Mouse (Mus musculus): ENCODE measurements at regions not wholly inside any gene's neighbourhood (a gene's known extent, or its start where the extent isn't known, plus 50 kb on each side); places are given as distances from the start of the nearest gene placed in this dataset.
A peak's percentile ranks its signal among the peaks of the same experiment; 100 is the strongest.

DNA sequence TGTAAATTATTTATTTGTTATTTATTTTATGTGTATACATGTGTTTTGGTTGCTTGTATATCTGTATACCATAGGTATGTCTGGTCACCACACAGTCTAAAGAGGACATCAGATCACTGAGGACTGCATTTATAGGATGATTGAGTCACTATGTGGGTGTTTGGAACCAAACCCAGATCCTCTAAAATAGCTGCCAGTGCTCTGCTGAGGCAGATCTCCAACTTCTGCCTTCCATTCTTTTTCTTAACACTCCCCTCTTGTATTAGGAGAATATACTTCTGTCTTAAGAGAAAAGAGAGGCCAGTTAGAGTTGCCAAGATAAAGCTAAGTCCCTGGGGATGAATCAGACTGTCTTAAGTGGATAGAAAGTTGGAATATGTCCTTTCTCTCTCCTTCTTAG, 424.2 kb downstream of the Cntn6 start:
- DNase-seq (ENCODE audit: low spot score in 2 of 2): no peak

DNA sequence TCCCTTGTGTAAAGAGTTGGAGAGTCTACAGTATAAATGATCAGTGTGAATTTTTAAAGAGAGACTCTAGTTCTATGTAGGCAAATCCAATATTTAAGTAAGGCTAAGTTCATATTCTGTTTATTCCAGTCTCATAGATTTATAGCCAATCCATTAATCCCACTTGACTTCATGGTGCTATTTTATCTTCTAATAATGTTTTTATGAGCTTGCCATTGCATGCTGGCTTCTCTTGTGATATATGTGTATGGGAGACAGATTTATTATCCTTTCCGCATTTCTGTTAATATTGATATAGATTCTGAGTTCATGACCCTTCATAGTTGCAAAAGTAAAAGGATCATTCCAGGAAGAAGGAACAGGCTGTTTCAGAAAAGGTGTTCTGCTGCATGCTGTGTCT, 430.0 kb downstream of the Cntn6 start:
- no peak for DNase-seq (ENCODE audit: low spot score in 2 of 2)

DNA sequence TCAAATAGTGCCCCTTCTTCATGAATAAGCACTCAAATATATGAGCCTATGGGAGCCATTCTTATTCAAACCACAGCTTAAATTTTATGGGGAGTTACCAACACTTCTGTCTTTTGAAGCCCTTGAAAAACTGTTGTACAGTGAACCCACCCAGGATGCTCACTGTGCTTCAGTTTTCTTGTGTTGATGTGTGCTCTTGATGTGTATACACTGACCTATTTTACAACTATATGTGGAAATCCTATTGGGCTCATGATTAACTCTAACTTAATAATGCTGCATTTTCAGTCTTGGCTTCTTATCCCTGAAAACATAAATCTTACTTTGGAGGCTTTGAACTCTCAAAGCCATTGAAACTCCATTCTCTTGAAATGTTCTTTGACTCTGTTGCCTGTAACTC, 433.5 kb downstream of the Cntn6 start:
- DNase-seq (ENCODE audit: low spot score in 2 of 2): no peak

DNA sequence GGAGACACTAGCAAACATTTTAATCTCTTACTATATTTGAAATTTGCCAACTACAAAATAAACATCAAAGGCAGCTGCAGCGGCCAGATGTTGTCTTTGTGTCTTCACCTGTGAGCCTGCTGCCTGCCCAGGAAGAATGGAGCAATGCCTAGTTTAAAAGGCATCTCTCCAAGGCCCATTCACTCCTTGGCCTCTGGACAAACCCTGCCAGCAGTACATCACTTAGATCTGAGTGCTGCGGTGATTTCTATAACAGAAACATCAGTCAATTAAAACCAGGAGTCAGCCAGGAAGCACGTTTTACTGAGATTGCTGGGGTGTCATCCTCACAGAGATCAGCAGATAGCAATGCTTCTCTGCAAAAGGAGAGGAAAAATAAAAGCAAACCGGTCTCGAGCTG, 437.7 kb downstream of the Cntn6 start:
- no peak for DNase-seq (ENCODE audit: low spot score in 2 of 2)

DNA sequence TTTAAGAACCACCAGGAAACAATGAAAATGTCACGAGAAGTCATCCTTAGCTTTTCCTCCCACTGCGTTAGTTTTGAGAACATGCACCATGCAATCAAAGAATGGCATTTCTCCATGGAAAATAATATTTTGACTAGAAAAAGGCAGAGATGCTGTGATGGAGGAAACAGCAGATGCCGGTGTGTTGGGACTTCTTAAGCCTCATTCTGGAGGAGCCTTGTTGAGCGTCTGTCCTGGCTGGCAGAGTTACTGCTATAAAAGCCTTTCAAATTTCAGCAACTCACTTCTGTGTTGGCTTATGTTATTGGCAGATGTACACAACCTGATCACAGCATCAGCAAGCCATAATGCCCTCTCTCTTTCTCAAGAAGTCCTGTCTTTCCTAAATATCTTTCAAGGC, 439.6 kb downstream of the Cntn6 start:
- no peak for DNase-seq (ENCODE audit: low spot score in 2 of 2)

DNA sequence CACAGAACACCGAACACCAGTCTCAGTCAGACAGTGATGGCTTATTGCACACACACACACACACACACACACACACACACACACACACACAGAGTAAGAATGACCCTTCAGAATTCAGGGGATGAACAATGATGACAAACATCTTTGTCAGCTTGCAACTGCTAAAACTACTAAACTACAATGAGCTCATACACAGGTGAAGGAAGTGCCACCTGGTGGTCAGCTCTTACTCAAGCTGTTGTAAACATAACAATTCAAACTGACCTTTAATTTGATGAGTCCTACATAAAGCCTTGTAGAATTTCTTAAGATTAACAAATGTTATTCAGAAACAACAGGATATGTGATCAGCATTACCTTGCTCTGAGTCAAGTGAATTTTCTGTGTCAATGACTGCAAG, 446.5 kb downstream of the Cntn6 start:
- no peak for DNase-seq (ENCODE audit: low spot score in 2 of 2)

DNA sequence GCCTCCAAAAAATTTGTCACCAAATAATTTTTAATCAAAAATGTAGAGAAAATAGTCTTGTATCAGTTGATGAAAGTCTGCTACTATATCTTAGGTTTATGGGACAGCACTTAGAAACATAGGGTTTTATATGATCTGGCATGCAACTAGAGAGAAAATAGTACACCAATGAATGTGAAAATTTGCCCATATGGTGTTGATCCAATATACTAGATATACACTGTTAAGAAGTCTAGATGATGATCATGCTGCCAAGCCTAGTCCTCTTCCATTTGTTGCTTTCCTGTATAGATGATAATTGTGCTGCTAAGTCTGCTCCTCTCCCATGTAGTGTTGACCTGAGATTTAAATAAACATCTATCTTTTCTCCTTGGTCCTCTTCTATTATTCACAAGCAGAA, 481.9 kb downstream of the Cntn6 start:
- DNase-seq (ENCODE audit: low spot score in 2 of 2): no peak

DNA sequence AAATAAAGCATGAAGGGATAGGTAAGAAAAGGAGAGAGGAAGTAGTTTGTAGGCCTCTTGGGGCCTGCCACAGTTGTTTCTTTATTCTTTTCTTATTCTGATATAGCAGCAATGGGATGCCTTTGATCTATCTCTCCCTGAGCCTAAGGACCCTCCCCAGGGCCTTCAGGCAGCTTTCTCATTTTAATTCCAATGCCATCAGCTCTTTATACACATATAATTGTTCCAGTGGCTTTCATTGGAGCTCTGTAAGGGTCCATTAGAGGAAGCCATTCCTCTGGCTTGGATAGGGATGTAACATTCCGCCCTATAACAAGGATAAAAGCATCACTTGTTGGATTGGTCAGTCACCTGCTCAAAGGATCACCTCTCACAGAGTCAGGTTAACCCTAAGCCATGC, 491.6 kb downstream of the Cntn6 start:
- DNase-seq (ENCODE audit: low spot score in 2 of 2): no peak

DNA sequence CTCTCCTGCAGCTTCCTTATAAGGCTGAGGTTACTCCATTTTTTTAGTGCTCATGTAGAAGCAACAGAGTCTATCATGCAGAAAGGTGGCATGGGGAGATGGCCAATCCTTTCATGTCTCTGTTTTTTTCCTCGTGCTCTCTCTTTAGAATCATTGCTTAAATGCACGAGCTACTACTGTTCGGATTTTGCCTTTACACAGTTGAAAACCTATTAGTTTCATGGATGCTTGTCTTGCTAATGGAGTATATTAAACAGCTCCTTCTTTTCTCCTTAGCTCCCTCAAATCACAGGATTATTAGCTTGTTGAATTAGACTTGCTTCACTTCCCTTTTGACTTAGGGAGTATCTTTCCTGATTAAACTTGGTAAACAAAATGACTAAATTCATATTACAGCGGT, 497.3 kb downstream of the Cntn6 start:
- DNase-seq (ENCODE audit: low spot score in 2 of 2): no peak

DNA sequence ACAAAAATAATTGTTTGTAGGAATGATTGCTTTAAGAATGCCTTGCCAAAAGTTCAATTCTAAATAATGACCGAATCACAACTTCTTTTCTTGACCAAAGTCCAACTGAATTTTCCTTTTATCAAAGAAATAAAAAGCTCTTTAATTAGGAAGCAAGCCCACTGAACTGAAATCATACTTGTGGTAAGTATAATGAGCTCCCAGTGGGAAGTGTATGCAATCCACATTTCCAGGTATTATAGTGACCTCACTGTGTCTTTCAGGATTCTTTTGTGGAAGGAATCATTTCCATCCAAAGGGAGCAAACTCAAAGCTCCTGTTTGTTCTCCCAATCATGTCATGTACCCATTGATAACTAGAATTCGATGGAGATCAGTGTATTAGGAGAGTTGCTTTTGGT, 497.8 kb downstream of the Cntn6 start:
- no peak for DNase-seq (ENCODE audit: low spot score in 2 of 2)

DNA sequence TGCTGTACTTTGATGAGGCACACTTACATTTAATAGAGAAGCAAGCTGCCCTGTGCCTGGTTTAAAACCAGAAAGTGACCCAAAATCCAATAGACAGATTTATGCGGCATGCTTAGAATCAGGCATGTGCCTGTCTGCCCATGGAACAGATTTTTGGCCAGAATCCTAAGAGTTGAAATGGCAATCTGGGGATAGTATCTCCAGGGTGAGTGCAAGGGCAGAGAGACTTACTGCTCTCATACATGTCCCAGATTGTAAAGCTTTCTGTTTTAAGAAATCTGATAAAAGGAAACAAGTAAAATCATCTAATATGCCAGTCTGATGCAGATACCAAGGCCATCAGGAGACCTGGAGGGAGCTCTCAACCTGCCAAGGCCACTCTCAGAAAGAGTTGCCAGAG, 507.0 kb downstream of the Cntn6 start:
- DNase-seq (ENCODE audit: low spot score in 2 of 2): no peak

DNA sequence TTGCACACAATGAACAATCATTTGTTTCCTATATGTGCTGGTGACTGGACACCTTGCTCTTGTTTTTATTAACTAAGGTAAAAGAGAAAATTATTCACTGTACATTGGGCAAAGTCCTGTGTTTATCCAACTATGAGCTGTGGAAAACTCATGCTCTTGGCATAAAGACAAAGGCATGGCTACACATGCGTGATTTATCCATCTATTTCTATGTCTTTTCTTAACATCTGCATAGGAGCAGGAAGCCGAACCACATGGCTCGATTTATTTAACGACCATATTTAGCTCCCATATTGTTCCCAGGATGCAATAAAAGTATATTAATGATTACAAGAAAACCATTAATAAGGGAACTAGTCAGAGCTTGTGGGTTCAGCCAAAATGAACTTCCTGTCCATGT, 528.1 kb downstream of the Cntn6 start:
- no peak for DNase-seq (ENCODE audit: low spot score in 2 of 2)

DNA sequence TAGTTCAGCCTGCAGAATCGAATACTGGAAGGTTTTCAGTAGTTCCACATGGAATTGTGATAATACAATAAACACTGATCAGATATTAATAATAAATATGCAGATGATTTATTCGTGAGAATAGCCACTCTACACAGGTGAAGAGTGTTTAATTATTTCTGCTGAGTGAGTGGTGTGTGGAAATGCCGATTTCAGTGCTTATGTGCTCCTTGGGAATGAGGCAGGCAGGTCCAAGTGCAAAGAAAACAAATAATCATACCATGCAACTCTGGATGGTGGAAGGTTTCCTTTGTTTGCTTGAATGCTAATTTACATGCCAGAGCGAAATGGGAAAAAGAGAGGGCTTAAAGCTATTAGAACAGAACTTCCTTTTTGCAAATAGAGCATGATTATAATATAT, 528.6 kb downstream of the Cntn6 start:
- no peak for DNase-seq (ENCODE audit: low spot score in 2 of 2)

DNA sequence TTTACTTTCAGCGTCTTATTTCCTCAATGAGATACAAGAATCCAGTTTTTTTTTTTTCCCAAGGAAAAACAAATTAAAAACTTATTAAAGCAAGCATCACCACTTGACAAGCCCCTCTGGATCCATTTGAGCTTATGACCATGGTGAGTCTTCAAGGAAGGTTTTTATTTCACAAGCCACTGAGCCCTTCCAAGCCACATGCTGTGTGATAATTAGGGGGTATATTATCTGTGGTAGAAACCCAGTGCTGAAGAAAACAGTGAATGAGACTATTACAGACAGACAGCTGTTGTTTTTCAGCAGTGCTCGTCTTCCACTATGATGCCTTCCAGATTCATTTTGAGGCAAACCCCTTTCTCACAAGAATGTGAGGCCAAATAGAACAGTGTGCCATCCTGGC, 573.6 kb downstream of the Cntn6 start:
- DNase-seq (ENCODE audit: low spot score in 2 of 2): no peak

DNA sequence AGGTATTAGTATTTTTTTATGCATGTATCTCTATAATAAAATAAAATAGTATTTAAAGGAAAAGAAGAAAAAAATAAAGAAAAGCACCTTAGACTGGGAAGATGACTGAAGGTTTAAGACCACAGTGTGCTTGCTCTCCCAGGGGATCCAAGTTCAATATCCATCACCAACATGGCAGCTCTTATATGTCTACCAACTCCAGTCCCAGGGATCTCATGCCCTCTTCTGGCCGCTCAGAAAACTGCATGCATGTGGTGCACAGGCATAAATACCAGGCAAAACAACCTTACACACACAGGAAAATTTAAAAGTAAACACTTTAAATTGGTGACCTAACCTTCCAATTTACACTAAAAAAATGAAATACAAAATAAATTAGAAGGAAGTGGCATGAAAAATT, 586.6 kb upstream of the Cntn4 start:
- peak; percentile 22 to 57 for DNase-seq (ENCODE audit: low spot score in 2 of 2)
